Mouse (Mus musculus): ENCODE measurements around the gene Tctn3.

Gene Tctn3

DNA sequence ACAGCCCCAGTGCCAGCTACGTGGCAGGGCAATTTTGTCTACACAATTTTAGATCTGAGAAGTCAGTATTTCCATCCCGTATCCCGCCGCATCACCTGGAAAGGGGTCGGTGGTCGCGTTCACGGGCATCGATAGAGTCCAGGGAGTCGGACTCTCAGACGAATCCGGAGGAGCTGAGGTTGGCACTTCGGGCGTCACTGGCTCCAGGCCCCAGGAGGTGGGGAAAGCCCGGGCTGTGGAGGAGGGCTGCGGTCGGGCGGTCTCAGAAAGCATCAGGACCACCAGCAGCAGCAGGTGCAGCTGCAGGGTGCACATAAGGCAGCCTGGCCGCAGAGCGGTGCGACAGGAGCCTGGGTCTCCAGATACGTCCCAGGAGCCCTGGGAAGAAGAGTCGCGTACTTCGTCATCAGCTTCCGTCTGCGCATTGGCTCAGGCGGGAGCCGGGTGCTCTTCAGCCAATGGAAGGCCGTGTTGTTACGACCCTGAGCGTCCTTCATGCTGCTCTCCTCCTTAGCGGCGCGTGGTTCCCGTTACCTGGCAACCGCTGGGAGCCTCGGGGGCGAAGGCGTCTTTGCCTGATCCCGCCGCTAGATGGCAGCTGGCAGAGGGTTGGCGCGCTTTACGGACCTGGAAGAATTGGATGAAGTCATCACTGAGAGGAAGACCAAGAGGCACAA is at the start of gene Tctn3, which contains the start of gene Entpd1:
TSS of gene Tctn3 (minus strand) at position 404 of the 677 bp plus-strand sequence.
TSS of gene Entpd1 (plus strand) at position 537 of the 677 bp plus-strand sequence.
- DNase-seq (ENCODE audit: low spot score): peak; percentile 96

DNA sequence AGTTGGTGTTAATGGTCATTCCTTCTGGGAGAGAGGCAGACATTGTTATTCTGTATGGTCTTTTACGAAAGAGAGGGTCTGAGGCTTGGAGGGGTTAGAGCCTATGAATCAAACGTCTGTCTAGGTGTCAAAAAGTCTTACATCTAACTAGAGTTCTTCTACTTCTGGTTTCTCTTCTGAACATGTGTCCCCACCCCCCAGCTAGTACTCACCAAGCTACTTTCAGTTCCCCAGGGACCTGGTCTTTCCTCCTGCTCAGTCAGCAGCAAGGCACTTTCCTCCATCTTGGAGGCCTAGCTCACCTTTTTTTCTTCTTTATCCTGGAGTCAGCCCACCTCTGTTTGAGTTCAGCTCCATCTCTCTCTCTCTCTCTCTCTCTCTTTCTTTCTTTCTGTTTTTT is 49.1 kb upstream of the Tctn3 start:
- DNase-seq (ENCODE audit: low spot score): no peak

DNA sequence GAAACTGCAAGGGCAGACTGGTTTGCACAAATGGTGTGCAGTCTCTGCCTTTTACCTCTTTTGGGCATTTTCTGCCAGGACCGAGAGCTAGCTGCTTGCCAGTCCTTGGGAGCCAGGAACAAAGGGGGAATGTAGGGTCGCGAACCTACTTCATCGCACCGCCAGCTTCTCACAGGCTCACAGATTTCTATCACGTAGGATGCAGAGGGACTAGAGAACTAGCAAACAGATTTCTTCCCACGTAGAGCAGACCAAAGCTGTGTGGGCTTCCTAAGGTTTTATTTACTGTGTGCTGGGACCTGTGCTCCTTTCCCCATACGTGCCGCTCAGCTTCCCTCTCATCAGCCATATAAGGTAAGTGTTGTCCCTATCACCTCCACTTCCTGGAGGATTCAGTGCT is 48.5 kb upstream of the Tctn3 start:
- no peak for DNase-seq (ENCODE audit: low spot score)

DNA sequence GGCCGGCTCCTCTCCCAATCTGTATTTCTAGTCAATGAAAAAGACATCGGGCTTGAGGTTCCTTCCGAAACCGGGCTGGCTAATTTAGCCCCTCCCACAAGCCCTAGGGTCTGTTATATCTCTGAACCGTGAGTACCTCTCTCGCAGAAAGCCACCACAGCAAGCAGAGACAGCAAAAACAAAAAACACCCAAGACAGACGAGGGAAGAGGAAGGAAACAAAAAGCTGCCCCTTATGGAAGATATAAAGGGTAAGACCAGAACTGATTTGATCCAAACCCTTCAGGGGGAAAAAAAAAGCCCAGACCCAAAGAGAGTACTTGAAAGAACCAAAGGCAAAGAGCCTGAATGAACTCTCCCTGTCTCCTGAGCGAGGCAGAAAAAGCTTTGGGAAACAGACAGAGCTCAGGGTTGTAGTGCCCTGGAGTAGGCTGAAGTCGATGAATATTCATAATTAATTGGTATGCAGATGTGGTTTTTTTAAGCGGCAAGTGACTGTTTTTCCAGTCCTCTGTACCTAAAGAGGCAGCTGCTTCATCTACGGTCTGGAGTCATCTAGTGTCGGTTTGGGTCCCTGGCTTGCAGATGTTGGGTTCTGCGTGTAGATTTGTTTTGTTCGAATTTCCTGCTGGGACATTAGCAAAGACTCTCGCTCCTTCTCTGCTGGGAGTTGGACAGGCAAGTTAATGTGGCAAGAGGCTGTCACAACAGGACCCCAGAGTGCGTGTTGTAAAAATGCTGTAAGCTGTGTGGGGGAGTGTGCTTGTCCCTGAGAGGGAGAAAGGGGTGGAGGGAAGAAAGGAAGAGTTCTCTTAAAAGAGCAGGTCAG is 47.8 kb upstream of the Tctn3 start:
- DNase-seq (ENCODE audit: low spot score): no peak

DNA sequence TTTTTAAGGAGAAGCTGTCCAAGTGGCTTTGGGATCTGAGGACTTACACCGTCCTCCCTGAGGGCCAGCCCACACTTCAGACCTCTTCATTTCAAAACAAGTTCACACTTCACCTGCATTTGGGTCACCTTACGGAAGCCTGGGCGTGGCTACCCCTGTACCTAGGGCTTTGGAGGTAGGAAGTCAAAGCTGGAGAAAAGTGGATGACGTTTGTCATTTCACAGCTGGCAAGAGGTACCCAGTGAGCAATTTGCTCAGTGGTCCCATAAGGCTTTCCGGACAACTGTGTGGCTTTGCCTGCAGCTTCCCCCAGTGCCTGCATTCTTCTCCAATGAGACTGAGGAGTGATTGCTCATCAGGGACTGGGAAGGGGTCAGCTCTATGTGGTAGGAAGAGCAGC is 46.9 kb upstream of the Tctn3 start:
- no peak for DNase-seq (ENCODE audit: low spot score)

DNA sequence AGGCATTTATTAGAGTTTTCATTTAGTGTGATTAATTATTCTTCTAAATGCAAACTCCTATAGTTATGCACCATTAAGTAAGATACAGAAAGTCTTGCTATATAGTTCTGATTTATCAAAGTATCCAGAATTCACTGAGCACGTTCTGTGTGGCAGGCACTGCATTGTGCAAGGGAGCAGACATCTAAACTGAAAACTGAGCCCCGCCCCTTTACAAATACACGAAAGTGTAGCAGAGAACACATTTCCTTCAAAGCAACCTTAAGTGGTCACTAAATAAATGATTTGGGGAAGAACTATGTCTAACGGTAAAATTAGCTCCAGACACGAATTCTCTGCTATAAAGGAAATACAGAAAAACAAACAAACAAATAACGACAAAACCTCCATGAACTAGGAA is 46.2 kb upstream of the Tctn3 start:
- no peak for DNase-seq (ENCODE audit: low spot score)

DNA sequence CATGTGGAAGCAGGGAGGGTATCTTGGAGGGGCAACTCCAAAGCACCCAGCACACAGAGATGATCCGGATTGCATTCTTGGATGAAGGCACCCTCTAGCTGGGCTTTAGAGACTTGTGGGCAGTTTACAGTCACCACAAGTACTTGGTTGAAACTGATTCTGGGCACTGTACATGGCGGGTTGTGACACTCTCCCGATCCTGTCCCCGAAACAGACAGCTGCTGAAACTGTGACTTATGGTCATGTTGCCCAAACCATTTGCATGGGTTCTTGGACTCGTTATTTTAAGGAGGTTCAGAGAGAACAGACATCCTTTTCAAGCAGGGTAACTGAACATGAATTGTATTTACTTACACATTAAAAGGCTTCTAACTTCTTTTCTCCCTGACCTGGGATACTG is 44.2 kb upstream of the Tctn3 start:
- DNase-seq (ENCODE audit: low spot score): no peak

DNA sequence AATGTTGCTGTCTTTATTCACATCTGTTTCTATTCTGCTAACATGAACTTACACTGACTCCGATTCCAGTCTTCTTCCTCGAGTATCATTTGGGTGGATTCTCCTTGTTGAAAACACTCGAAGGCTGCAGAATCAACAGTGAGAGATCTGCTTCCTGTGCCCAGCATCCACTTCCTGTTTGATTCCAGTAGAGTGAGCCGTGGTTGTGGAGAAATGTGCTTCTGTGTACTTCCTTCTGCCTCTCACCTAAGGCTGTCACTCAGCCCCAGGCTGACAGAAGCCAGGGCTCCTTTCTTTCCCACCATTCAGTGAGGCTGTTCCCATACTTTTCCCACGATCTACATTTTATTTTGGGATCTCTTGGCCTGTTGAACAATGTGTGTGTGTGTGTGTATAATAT is 38.1 kb upstream of the Tctn3 start:
- no peak for DNase-seq (ENCODE audit: low spot score)

DNA sequence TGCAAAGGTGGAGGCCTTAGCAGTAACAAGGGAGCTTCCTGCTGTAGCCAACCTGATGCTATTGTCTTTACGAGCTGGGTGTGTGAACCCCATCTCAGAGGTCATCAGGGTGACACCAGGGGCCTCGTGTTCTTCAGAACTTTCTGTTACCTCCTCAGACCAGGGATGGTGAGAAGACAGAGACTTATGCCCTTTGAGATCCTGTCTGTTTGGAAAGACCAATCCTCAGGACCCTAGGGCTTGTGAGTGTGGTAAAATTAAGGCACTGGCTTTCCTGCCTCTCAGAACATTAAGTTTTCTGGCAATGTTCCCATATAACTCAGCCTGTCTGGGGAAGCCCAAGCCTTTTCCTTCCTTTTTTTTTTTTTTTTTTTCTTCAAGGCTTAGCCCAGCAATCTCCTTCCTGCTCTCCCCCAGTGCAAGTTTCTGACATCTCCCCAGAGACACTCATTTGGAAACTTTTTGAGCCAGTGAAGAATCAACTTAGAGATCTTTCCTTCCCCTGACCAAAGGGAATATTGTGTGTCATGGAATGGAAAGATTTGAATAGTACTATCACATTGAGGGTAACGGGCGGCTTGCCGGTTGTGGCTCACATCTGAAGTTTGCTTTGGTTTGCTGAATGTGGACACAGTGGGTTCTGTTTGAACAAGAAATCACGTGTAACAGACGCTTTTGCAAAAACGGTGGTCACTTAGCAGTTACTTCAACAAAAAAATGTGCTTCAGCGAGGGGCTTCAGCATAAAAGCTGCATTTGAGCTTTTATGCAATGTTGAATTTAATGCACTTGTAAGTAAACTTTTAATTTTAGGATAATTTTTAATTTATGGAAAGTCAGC is 35.5 kb upstream of the Tctn3 start:
- DNase-seq (ENCODE audit: low spot score): no peak

DNA sequence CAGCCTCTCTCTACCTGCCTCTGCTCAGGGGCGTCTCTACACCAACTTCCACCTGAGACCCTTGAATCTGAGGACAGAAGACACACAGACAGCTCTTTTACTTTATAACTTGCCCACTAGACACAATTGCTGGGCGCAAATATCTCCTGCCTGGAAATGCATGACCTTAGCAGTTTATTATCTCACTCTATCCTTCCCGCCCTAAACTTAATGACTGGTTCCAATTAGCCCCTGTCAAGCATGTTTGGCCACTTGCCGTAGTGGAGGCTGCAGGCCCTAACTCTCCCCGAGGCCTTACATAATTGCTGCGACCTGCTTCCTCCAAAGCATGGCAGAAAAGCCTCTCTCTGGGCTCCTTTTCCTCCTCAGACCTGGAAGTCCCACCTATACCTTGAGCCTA is 34.3 kb upstream of the Tctn3 start:
- DNase-seq (ENCODE audit: low spot score): no peak

DNA sequence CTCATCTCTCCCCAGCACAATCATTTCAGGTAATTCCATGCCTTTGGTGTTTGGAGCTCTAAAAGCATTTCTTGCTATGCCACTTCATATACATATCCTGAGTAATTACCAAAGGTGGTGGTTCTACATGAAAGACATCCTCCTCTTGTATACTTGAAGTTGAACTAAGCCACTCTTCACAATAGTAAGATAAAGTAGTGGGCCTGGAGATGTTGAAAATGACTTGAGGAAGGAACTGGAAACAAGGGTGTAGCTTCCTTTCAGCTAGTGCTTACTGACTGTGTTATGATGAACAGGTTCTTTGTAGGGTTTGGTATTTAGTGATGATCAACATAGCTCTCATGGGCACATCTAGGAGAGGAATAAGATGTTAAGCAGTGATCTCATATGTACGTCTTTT is 31.8 kb upstream of the Tctn3 start:
- DNase-seq (ENCODE audit: low spot score): no peak

DNA sequence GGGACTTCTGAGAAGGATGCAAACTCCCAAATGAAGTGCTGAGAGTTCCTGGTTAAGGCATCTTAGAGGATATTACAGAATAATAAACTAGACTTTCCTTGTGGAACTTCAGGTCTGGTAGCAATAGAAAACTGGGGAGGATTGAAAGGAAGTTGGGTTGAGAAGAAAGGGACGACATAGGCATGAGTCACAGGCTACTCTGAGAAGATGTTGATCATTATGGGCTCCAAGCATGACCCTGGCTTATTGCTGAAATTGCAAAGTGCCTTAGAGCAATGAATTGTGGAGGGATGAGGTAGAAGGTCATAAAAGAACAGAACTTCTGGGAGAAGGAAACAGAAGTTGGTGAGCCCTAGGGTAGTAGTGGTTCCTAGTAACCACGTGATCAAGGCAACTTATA is 28.8 kb upstream of the Tctn3 start:
- DNase-seq (ENCODE audit: low spot score): no peak

DNA sequence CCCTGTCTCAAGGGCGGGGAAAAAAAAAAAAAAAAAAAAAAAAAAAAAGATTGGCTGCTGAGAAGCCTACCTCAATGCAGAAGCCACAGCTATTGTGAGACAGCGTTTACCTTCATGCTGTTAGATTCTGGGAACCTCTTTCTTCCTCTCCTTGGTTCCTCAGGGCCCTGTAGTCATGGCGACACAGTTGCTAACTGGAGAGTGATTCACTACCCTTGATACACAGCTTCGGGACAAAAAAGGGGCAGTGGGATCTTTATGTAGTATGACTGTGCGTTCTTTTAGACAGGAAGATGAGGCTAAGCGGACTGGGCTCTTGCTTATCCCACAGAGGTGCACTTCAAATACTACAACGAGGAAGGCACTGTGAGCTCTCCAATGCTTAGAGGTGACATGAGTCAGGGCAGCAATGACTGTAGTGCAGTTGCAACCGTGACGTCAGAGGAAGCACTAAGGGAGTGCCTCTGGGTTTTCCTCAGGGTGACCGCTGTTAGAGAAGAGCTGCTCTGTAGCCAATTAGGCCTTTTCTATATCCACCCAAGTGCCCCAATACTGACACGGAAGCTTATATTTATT is 27.8 kb upstream of the Tctn3 start:
- no peak for DNase-seq (ENCODE audit: low spot score)

DNA sequence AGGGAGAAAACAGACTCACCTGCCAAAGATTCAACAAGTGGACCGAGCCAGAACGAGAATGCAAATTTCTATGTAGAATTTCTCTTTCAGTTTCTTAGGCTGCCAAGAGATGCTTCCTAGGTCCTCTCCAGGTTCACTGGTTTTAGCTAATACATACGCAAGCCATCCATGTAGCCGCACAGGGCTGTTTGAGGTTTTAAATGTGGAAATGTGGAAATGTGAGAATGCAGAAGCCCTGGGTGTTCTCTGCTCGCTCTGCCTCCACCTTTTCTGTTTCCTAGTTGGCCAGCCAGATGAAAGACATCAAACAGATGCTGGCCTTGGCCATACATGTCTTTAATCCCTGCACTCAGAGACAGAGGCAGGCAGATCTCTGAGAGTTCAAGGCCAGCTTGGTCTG is 26.5 kb upstream of the Tctn3 start:
- no peak for DNase-seq (ENCODE audit: low spot score)

DNA sequence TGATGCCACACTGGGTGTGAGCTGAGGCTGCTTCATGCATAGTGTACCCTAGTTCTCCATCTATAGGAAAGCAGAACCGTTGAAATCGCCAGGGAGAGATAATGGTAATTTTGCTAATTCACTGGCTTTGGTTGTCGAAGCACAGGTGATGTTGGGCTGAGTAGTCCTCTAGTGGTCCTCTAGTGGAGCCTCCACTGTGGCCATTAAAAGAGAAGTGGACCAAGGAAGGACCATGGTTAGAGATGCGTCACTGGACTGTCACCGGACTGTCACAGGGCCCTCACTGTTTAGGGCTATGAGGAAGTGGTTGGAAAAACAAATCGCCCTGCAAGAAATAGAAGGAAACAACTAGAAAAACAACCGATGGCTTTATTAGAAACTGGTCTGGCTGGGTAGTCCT is 25.6 kb upstream of the Tctn3 start:
- no peak for DNase-seq (ENCODE audit: low spot score)

DNA sequence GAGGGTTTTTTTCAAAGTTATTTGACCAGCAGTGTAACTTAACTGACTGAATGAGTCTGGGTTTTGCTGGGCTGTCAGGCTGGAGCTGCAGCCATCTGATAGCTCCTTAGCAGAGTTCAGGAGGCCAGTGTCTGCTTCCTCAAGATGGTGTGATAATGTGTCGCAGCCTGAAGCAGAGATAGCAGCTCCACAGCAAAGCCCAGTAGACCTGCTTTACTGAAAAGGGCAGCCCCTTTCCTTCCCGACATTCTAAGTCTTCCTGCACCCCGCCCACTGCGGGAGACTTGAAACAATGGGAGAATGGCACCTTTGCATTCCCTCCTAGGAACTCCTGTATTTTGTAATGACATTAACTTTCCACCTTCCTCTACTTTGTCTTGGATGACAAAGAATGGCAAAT is 25.1 kb upstream of the Tctn3 start:
- DNase-seq (ENCODE audit: low spot score): peak; percentile 10

DNA sequence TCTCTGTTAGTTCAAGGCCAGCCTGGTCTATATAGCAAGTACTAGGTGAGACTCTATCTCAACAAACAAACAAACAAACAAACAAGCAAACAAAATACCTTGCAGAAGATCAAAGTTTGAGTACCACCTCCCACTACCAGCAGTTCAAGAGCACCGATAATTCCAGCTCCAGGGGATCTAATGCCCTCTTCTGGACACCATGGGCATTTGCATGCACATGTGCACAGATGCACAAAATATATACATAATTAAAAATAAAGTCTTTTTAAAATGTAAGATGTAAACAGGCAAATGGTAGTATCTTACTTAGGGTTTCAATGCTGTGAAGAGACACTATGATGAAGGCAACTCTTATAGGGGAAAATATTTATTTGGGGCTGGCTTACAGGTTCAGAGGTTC is 21.1 kb upstream of the Tctn3 start:
- DNase-seq (ENCODE audit: low spot score): no peak

DNA sequence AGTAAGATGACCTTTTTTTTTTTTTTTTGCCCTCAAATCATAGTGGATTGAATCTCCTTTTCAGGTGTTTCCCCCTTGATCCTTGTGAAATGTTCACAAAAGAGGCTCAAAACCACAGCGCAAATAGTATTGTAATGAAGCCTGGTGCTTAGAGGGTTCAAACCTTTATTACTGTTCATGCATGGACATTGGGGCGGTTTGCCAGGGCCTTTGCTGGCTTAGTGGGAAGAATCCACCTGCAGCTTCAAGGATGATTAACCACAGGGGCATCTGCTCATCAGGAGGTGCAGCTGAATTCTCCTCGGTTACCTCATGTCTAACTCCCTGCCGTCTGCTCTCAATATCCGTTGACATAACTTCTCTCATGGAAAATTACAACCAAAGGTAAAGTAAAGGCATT is 20.6 kb upstream of the Tctn3 start:
- DNase-seq (ENCODE audit: low spot score): no peak

DNA sequence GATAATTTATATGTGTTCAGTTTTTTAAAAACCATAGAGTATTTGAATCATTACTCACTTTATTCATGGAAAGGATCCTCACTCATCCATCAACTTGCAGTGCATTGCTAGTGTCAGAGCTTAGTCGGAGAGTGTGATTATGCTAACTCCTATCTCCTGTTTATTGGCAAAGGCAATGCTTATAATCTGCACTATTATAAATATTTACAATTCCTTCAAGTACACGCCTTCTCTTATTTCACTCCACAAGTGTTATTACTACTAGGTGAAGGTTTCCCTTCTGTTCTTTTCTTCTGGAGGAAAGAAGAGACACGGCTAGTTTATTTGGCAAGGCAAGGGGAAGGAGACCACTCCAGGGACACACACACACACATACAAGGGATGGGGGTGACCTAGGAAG is 20.2 kb upstream of the Tctn3 start:
- no peak for DNase-seq (ENCODE audit: low spot score)

DNA sequence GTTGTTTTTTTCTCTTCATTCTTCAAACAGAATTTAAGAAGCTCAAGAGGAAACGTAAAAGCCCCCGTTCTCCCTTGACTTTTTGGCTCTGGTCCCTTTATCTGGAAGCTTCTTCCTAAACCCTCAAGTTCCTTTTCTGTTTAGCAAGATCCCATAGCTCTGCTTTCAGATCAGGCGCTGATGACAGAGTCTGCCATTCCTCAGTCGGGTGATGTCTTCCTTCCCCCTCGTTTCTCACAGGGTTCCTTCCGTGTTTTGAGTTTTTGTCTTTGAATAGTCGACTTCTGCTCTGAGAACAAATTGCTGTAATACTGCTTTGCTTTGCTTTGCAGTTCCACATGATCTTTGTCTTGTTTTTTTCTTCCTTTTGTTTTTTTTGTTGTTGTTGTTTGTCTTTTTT is 18.6 kb upstream of the Tctn3 start:
- no peak for DNase-seq (ENCODE audit: low spot score)

DNA sequence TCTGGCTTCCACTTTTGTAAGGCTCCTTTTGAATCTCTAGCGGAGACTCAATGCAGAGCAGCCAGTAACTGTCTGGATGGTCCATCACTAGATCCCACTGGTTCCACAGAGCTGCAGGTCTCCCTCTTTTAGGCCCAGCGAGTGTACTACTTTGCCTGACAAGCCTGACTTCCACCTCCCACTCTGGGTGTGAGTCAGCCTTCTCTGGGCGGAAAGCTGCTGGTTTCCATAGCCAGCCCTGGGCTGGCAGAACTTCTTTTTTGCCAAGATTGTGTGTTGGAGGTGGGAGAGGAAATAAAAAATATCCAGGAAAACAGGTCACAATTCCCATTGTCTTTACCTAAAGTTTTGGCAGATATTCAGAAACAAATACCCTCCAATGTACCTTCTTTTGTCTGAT is 18.1 kb upstream of the Tctn3 start:
- DNase-seq (ENCODE audit: low spot score): no peak

DNA sequence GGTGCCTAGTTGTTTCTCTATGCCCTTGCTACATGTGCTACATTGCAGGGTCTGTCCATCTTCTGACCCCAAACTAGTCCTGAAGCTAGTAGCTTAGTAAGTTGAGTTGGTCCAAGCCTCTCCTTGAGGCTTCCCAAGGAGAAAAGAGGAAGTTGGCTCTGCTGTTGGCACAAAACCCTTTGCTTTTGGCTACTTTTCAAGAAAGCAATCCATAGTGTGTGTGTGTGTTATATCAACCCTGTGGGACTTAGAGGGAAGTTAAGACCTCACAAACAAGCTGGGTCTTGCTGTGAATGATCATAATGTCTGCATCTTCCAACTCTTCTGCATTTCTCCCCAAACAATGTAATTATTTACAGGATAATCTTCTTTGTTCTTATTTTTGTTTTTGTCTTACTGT is 16.9 kb upstream of the Tctn3 start:
- no peak for DNase-seq (ENCODE audit: low spot score)

DNA sequence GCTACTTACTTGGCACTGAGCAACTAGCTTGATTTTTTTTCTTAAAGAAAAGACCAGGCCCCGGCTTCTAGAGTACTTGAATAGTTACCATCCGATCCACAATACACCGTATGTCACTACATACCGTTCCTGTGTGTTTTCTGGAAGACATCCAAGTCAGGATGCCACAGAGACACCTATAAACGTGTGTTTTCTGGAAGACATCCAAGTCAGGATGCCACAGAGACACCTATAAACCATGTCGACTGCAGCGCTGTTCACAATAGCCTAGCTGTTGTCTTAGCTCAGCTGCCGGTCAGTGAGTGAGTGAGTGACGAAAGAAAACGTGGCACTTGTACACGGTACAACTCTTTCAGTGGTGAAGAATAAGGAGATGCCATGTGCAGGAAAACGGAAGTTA is 13.9 kb upstream of the Tctn3 start:
- DNase-seq (ENCODE audit: low spot score): no peak

Measured in c-Kit-positive CD71-positive TER-119-positive erythroid progenitor cells, embryonic 14.5 days (primary cell).